Mouse (Mus musculus) testis, postnatal 14 days (tissue): Measurements from ENCODE around the gene Yaf2.
"Not testable (repeated sequence)": the region's sequence is repeated elsewhere in the genome, so short reads cannot be mapped to it uniquely, and the experiment has no call there.

Experiments used
- DNase-seq: peaks from one replicate; pipeline ENCODE4 v3.0.0; 2021; ENCODE audit warnings: low spot score

The Yaf2 gene

DNA sequence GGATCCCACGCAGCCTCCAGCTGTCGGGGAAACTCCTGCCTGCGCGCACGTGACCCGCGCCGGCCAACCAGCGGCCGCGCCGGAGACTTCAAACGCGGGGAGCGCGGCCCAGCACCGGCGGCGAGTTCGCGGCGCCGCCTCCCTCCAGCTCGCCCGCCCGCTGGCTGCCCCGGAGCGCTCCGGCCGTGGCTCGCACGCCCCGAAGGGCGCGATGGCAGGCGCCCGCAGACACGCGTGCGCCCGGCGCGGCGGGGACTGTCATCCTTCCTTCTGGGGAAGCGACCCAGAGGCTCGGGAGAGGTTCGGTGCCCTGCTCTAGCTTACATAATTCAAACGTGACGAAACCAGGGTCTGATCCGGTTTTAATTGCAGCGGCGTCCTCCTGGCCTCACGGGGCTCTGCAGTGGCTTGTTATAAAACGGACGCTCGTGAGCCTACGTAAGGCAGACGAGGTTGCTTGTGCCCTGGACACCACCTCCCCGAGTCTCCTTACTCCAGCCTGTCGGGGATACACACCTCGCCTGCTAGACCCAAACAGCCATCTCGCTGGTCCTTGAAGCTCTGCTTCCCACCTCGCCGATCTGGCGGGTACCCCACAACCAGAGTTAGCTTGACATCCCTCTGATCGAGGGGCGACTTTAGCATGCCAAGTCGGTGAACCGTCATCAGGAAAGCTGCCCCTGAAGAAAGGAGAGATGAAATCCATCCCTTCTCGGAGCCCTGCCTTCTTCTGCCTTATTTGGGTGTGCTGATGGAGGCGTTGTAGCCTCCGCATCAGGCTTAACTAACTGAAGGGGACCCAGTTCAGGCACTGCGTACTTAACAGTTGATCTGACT is at the start of gene Yaf2:
TSS of gene Yaf2 (minus strand) at position 11 of the 837 bp plus-strand sequence.
- DNase-seq, result peak; percentile 87

DNA sequence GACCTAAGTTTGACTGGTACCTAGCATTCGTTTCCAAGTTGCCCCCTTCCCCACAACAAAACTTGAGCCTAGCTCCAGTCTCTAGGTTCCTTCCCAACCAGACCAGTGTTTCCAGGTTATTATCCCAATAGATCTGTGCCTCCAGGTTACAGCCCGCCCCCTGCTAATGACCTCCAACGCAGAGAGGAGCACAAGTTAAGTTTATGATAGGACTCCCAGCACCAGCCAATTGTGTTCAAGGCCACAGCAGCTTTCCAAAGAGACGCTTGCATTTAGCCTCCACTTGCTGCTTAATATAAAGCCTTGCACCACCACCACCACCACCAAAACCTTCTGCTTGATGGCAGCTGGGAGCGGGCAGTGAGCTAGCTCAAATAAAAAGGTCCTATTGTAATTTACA is 44.6 kb upstream of the Yaf2 start:
- no peak for DNase-seq

- DNase-seq, result no peak
Measured at GRCm38 (mm10) chr15:93379177-93379576, 42.4 kb upstream of the Yaf2 start.

- DNase-seq, result no peak
Measured at GRCm38 (mm10) chr15:93375696-93376095, 39.0 kb upstream of the Yaf2 start.

DNA sequence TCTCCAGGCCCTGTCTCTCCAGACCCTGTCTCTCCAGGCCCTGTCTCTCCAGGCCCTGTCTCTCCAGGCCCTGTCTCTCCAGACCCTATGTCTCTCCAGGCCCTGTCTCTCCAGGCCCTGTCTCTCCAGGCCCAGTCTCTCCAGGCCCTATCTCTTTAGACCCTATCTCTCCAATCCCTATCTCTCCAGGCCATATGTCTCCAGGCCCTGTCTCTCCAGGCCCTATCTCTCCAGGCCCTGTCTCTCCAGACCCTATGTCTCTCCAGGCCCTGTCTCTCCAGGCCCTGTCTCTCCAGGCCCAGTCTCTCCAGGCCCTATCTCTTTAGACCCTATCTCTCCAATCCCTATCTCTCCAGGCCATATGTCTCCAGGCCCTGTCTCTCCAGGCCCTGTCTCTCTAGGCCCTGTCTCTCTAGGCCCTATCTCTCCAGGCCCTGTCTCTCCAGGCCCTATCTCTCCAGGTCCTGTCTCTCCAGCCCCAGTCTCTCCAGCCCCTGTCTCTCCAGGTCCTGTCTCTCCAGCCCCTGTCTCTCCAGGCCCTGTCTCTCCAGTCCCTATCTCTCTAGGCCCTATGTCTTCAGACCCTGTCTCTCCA is 35.9 kb upstream of the Yaf2 start:
- DNase-seq, result not testable (repeated sequence)

DNA sequence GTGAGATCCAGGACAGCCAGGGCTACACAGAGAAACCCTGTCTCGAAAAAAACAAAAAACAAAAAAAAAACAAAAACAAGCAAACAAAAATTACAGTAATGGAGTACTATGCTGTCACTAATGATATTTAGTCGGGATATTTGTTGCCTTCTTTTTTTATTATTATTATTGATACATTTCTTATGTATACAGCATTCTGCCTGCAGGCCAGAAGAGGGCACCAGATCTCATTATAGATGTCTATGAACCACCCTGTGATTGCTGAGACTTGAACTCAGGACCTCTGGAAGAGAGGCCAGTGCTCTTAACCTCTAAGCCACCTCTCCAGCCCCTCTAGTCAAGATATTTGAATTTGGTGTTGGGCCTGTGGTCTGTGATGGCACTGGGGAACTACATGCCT is 35.1 kb upstream of the Yaf2 start:
- no peak for DNase-seq

GRCm38 (mm10) chr15:93368558-93368957 is 31.8 kb upstream of the Yaf2 start:
- DNase-seq, result no peak

DNA sequence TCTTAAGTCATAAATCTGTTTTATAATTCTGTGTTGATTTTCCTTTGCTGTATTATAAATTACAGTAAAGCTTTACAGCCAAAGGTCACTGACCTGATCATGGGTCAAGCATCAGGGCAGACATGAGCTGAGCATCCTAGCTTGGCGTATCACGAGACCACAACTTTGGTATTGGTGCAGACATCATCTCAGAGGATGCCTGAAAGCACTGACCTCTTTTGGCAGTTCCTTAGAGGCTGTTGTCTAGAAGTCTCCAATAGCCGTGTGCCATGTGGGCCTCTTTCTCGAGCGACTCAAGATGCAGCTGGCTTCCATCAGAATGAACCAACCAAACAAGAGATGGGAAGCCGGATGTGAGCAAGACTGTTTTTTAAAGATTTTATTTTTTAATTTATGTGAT is 28.8 kb upstream of the Yaf2 start:
- DNase-seq, result no peak

- DNase-seq, result no peak
Measured at GRCm38 (mm10) chr15:93358346-93359095, 21.8 kb upstream of the Yaf2 start.

GRCm38 (mm10) chr15:93340630-93341379 is 4.1 kb upstream of the Yaf2 start:
- no peak for DNase-seq

DNA sequence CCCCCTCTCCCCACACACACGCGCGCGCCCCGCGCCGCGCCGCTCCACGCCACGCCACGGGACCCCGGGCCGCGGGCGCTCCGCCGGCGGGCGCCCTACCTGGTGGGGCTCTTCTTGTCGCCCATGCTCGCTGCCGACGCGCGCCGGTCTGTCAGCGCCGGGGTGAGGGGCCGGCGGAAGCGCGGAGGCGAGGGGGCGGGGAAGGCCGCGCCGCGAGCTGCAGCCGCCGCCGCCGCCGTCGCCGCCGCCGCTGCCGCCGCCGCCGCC is 144 bp downstream of the Yaf2 start:
- no peak for DNase-seq

GRCm38 (mm10) chr15:93335821-93336657 is 696 bp downstream of the Yaf2 start:
- peak; percentile 78 for DNase-seq

- no peak for DNase-seq
Measured at GRCm38 (mm10) chr15:93331256-93331655, 5.5 kb downstream of the Yaf2 start.

DNA sequence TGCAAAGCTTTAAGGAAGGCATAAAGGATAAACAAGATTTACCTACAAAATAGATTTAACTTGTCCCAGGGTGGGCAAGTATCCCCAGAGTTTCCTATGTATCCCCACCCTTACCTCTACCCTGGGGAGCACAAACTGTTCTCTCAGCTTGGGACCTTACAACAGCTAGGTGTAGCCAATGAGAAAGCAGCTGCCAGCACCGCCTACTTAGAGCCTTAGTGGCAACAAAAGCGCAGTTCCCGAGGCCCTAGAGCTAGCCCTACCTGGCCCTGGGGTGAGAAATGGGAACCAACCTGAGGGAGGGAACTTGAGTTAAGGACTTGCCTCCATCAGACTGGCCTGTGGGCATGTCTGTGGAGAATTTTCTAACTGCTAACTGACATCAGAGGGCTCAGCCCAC is 9.5 kb downstream of the Yaf2 start:
- no peak for DNase-seq

DNA sequence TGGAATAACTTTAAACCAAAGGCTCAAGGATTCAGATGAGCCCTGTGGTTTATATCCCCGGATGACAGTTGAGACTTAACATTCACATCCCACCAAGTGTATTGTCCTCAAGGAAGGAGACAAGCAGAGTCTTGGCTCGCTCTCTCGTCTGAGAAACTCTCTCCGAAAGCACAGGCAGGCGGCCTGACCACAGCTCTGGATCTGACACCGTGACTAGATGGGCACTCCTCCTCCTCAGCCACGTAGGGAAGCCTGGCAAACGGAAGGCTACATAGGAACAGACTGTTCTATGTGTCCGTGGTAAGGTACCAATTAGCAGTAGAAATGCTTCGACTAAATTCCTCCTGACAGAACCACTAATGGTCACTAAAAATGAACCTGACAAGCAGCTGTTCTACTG is 10.1 kb downstream of the Yaf2 start:
- DNase-seq, result no peak

- DNase-seq, result no peak
Measured at GRCm38 (mm10) chr15:93325360-93325759, 11.4 kb downstream of the Yaf2 start.

DNA sequence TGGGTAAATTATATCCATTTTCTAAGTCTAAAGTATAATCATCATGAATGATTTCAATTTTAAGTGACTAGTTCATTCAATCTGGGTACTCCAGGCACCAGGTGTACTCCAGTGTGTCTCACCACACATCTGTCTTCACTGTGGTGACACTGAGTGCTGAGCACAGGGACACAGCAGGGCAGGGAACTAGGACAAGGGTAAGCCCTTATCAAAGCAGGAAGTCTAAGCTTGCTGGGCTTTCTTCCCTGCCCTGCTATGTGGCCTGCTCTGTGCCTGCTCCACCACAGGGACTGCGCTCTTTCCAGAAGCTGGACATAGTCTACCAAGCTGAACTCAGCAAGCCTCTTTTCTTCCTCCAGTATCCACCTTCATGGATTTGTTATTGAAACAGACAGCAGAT is 18.0 kb downstream of the Yaf2 start:
- DNase-seq, result no peak

DNA sequence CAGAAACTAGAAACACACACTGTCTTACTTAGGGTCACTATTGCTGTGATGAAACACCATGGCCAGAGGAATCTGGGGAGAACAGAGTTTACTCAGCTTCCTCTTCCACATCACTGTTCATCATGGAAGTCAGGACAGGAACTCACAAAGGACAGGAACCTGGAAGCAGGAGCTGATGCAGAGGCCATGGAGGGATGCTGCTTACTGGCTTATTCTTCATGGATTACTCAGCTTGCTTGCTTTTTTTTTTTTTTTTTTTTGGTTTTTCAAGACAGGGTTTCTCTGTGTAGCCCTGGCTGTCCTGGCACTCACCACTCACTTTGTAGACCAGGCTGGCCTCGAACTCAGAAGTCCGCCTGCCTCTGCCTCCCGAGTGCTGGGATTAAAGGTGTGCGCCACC is 26.4 kb downstream of the Yaf2 start:
- DNase-seq, result not testable (repeated sequence)

DNA sequence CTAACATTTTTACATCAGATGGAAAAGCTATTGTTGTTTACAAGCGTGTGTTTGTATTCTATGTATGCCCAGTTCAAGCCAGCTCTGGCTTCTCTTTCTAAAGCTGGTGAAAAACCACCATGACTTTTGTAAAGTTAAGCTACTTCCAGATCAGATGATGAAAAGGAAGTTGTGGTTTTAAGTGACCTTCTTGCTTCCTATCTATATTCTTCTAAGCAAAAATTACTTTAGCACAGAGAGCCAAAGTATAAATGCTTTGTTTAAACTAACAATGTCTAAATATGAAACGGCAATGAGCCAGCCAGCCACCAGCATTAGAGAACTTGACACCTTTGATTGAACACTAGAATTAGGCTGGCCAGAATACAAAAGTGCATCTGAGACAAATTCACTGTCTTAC is 38.5 kb downstream of the Yaf2 start:
- DNase-seq, result no peak

DNA sequence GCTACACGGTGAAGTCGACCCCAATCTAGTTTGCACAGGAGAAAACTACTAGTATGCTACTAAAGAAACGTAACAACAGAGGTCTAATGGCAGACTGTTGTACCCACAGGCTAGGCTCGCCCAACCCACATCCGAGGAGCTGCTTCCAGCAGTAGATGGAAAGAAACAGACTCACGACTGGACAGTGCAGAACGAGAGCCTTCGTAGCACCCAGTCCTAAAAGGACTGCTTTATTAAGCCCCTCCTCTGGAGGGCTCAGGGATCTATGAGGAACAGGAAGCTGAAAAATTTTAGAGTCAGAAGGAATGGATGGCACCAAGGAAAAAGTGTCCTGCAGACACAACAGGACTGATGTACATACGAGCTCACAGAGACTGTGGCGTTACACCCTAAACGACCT is 42.3 kb downstream of the Yaf2 start:
- DNase-seq, result no peak

- no peak for DNase-seq
Measured at GRCm38 (mm10) chr15:93288321-93288720, 48.4 kb downstream of the Yaf2 start.

- DNase-seq, result no peak
Measured at GRCm38 (mm10) chr15:93287628-93288027, 49.1 kb downstream of the Yaf2 start.
